Mouse (Mus musculus): ENCODE measurements around the gene Mitd1.
A peak's percentile ranks its signal among the peaks of the same experiment; 100 is the strongest.

Mitd1 gene

DNA sequence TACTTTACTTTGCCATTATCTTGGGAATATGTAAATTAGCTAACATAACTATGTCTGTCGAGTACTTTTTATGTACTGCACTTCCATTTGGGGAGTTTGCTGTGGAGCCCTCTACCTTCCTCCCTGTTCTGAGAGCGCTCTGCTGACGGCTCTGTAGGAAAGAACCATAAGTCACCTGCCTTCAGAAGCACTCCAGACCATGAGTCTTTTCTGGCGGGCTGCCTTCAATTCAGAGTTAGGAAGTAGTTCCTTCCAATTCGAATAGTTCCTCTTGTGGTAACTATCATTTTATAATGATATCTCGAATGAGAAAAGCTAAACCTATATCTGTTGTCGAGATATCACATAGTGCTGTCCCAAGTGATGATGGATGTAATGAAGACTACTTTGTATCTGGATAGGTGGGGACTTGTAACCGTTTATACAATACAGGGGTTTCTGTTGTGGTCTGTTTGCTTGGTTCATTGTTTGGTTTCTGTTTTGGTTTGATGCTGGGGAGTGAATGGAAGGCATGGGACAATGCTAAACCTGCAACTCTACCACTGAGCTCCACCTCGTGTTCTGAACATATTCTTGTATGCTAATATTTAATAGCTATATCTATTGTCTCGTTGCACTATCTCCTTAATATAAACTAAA is 22.4 kb downstream of the Mitd1 start:
- no peak for DNase-seq (ENCODE audit: low read depth, low spot score)

GRCm38 (mm10) chr1:37867056-37867455 is 23.2 kb downstream of the Mitd1 start:
- no peak for DNase-seq (ENCODE audit: low read depth, low spot score)

DNA sequence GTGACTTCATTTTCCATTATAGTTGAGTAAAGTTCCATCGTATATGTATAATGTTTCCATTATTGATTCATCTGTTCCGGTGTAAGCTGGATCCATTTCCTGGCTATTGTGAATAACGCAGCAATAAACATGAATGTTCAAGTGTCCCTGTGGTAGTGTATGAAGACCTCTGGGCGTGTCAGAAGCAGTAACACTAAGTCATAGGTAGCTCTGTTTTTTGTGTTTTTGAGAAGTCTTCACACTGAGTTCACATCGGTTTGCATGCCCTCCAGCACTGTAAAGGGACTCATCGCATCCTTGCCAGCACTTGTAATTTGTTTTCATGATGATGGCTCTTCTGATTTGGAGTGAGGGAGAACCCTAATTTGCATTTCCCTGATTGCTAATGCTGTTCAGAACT is 23.9 kb downstream of the Mitd1 start, which contains the start of gene Tsga10:
Gene Tsga10, minus strand, starts transcription at position 144 of the 400 bp plus-strand sequence.
- DNase-seq (ENCODE audit: low read depth, low spot score), result no peak

- DNase-seq (ENCODE audit: low read depth, low spot score), result no peak
These were observed 24.6 kb downstream of the Mitd1 start for GRCm38 (mm10) chr1:37865401-37866215.

GRCm38 (mm10) chr1:37864511-37865400 is 25.5 kb downstream of the Mitd1 start:
- peak; percentile 96 for DNase-seq (ENCODE audit: low read depth, low spot score)

DNA sequence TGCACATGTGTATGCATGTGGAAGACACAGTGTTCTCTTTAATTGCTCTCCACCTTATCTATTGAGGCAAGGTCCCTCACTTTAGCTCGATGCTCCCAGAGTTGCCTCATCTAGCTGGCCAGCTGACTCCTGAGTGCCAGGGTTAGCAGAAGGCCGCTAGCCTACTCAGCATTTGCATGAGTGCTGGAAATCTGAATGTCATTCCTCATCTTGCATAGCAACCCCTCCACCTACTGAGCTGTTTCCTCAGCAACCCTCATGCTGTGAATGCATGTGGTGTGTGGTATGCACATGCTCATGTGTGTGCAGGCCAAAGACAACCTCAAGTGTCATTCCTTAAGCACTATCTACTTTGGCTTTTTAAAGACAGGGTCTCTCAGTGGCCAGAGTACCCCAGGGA is 39.5 kb downstream of the Mitd1 start:
- DNase-seq (ENCODE audit: low read depth, low spot score), result no peak

DNA sequence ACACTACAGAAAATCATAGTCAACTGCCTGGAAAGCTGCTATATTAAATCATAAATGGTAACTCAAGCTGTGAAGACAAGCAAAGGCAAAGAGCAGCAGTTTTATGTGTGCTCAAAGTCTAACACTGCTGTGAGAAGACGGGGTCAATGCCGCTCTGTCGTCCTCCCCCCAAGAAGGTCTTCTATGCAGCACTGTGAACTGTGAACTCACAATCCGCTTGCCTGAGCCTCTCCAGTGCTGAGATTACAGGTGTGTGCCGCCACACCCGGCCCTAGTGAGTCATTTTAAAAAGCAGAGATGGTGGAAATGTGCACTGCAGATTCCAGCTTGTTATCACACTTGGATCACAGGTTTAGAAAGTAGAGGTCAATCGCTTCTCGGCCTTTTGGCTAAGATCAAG is 43.3 kb downstream of the Mitd1 start:
- DNase-seq (ENCODE audit: low read depth, low spot score), result no peak

DNA sequence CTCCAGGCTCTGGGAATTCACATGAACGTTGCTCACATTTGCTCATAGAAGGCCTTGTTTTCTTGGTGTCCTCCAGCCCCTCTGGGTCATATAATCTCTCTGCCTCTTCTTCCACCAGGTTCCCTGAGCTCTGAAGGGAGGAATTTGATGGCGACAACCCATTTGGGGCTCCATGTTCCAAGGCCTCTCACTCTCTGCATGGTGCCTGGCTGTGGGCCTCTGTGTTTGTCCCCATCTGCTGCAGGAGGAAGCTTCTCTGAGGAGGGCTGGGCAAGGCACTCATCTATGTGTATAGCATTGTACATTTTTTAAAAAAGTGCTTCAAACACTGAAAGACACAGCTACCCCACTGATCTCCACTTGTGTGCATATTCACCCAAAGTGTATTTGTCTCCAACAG is 58.5 kb downstream of the Mitd1 start:
- no peak for DNase-seq (ENCODE audit: low read depth, low spot score)

Measured in brain, embryonic 18.5 days (tissue).